Mouse (Mus musculus): ENCODE measurements around the gene Mapkbp1.

DNA sequence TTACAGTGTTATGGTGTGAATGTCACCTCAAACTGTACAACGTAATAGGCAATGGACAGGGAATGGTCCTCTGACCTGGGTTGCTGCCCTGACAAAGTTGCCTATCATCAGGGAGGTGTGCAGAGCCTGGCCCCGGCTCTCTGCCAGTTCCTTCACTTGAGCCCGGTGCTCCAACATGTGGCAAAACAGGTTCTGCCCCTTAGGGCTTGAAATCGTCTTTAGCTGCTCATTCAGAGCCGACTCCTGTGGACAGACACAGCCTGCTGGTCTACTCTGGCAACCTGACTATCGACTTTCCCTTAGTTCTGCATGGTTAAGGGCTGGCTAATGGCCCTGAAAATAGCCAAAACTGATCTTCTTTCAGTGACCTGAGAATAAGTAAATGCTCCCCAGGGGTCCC, 87.7 kb downstream of the Mapkbp1 start:
- no peak for TF ChIP-seq POLR2A (IDR thresholded peaks at IDR 0.05; ENCODE audit: insufficient read length, low read depth)
- no peak for TF ChIP-seq MYOD1 (IDR thresholded peaks at IDR 0.05; ENCODE audit: control insufficient read depth in 1 of 3, insufficient read length in 2 of 3, low read depth in 2 of 3)
- TF ChIP-seq TCF12 (IDR thresholded peaks at IDR 0.05; ENCODE audit: insufficient read depth, poor library complexity, severe bottlenecking): no peak
- no peak for TF ChIP-seq USF1 (IDR thresholded peaks at IDR 0.05; ENCODE audit: low read depth)
- TF ChIP-seq MAX (IDR thresholded peaks at IDR 0.05; ENCODE audit: low read depth): no peak
- TF ChIP-seq POLR2AphosphoS2 (IDR thresholded peaks at IDR 0.05; ENCODE audit: insufficient read length, low read depth): no peak
- no peak for TF ChIP-seq MYOG (IDR thresholded peaks at IDR 0.05; ENCODE audit: control insufficient read depth in 1 of 3, insufficient read depth in 1 of 3, insufficient read length in 2 of 3, low read depth in 2 of 3)
- TF ChIP-seq SRF (IDR thresholded peaks at IDR 0.05; ENCODE audit: control insufficient read depth, insufficient read length, low read depth): no peak
- TF ChIP-seq E2F4 (IDR thresholded peaks at IDR 0.05; ENCODE audit: insufficient read depth): no peak
